Mouse (Mus musculus) cerebellum, adult 8-10 months (tissue): ENCODE results near the gene Olfr765.
"Not testable (repeated sequence)": the region's sequence is repeated elsewhere in the genome, so short reads cannot be mapped to it uniquely, and the experiment has no call there.

ENCODE experiments used
- DNase-seq: peaks from one replicate; pipeline ENCODE4 v3.0.0; 2022

Olfr765 gene

DNA sequence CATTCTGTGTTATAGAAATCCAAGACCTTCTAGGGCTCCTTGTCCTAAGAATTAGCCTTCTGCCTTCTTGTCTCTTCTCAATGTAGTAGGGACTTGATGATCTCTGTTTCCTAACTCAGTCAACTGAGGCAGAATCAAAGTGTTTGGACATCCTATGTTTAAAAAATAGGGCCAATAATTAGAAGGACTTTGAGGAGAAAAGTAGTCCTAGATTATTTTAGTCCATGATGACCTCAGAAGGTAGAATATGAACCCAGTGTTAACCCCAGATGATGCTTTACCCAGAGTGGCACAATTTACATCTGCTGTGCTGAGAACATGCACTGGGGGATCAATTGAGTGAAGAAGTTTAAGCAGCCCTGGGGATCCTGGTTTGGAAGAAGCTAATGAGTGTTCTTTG, at the start of gene Olfr765:
Gene Olfr765, minus strand, starts transcription at position 101 of the 400 bp plus-strand sequence.
- DNase-seq: not testable (repeated sequence)

DNA sequence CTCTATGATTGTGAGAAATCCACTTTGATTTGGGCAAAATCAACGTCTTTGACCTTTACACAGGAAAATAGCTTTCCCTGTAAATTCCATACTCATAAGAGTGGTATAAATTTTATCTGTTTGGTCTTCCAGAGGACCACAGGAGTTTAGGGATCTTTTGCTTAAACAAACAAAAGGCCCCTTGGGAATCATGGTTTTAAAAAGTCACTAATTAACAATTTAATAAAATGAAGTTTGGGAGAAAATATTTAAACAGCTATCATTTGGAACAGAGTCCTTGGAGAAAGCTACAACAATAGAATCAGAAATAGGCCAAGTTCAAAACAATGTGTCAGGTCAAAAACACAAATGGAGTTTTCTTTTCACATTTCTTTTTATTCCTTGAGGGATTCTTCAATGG, 49.5 kb upstream of the Olfr765 start, which contains the start of gene Olfr768:
Gene Olfr768, minus strand, starts transcription at position 101 of the 400 bp plus-strand sequence.
- DNase-seq: no peak

DNA sequence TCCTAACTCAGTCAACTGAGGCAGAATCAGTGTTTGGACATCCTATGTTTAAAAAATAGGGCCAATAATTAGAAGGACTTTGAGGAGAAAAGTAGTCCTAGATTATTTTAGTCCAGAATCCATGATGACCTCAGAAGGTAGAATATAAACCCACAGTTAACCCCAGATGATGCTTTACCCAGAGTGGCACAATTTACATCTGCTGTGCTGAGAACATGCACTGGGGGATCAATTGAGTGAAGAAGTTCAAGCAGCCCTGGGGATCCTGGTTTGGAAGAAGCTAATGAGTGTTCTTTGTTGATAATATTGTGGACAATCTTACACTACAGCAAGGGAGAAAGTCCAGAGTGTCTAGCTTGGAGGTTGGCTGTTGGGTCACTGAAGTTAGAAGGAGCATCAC, 33.0 kb upstream of the Olfr765 start, which contains the start of gene Olfr767:
Gene Olfr767, minus strand, starts transcription at position 101 of the 400 bp plus-strand sequence.
- not testable (repeated sequence) for DNase-seq

DNA sequence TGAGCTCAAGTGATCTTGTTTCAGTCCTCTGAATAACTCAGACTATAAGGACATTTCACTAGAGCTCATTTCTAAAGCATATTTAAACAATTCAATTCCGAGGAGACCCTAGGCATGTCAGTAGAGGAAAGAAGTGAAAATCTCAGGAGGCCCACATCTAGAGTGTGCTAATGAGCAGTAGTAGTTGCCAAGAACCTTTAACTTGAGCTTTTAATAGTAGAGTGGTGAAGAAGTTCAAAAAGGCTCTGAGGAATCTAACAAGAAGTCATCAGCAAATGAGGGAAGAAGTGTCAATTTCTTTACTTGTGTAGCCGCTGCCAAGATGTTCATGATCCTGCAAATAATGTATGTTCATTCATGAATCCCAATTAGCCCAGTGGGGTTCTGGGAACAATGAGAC, 19.1 kb upstream of the Olfr765 start, which contains the start of gene Olfr766-ps1:
Gene Olfr766-ps1, minus strand, starts transcription at position 101 of the 400 bp plus-strand sequence.
- DNase-seq: no peak

DNA sequence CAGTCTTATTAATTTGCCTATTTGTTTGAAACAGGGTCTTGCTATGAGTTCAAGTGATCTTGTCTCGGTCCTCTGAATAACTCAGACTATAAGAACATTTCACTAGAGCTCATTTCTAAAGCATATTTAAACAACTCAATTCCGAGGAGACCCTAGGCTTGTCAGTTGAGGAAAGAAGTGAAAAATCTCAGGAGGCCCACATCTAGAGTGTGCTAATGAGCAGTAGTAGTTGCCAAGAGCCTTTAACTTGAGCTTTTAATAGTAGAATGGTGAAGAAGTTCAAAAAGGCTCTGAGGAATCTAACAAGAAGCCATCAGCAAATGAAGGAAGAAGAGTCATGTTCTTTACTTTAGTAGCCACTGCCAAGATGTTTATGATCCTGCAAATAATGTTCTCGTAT, 10.0 kb downstream of the Olfr765 start, which contains the start of gene Olfr764-ps1:
Gene Olfr764-ps1, minus strand, starts transcription at position 101 of the 400 bp plus-strand sequence.
- no peak for DNase-seq

DNA sequence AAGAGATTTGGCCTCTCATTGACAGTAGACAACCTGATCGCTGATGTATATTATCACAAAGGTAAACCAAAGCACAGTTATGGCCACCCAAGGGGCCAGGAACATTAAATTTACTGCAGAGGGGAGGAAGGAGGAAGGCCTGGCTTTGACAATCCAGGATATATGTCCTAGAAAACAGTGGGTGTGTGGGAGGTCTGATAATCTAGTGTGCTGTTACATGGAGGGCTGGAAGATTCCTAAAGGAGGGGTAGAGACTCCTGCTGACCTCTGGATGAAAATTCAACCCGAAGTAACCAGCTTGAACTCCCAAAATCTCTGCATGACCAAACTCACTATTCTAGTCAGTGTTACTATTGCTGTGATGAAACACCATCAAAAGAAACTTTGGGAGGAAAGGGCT, 21.5 kb downstream of the Olfr765 start:
- DNase-seq: no peak

DNA sequence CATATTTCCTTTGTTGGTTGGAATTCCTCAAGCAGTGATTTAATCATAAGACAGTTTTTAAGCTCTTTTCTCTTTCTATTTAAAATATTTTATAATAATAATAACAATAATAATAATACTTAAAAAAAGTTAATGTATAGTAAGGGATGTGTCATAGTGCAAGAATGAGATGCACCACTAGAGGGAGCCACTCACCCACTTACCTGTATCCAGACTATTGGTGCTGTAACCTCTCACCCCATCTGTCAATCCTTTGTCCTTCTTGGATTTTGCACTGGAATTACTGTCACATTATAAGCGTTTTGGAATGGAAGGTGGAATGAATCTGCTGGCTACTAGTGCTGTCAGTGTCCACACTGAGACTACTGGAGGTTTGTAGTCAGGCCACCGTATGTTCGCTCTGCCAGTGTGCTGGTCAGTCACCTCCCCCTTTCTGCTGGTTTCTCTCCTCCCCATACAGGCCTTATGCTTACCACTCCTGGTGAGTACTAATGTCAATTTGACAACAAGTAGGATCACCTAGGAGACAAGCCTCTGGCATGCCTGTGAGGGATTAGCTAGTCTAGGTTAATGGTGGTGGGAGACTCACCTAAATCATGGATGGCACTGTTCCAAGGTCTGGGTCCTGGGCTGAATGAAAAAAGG, 23.7 kb downstream of the Olfr765 start:
- DNase-seq: peak; percentile 9

DNA sequence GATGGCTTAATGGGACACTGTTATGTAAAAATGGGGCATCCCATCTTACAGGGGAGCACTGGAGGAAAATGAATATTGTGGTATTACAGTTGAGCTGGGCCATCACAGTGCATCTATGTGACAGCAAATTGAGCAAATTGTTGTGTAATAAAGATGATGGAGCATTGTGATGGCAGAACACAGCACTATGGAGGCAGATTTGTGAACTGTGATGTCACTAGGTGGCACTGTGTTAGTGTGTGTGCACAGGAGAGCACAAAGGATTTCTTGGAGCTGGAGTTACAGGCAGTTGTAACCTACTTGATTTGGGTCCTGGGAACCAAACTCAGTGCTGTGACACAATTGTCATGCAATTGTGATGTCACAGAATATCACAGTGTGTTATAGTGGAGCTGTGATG, 26.5 kb downstream of the Olfr765 start:
- no peak for DNase-seq

DNA sequence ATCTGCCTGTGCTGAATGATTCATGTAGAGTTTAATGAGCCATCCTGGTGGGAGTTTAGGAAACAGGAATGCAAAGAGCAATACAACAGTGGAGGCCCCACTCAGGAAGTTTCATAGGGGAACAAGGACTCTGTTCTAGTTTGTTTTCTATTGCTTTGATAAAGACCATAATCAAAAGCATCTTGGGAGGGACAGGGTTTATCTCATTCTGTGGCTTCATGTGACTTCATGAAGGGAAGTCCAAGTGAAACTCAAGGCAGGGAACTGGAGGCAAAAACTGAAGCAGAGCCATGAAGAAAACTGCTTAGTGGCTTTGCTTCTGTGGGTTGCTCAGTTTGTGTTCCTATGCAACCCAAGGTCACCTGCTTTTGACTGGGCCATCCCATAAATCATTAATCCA, 35.3 kb downstream of the Olfr765 start:
- no peak for DNase-seq

DNA sequence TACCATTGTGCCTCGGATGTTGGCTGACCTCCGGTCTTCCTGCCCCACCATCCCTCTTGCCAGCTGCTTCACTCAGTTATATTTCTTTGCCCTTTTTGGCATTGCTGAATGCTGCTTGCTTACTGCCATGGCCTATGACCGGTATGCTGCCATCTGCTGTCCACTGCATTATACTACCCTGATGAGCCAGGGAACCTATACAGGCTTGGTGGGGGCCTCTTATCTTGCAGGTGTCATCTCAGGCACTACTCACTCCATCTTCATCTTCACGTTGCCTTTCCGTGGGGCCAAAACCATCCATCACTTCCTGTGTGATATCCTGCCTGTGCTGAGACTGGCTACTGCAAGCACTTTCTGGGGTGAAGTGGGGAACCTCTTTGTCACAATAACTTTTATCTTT, 38.3 kb downstream of the Olfr765 start:
- DNase-seq: not testable (repeated sequence)

DNA sequence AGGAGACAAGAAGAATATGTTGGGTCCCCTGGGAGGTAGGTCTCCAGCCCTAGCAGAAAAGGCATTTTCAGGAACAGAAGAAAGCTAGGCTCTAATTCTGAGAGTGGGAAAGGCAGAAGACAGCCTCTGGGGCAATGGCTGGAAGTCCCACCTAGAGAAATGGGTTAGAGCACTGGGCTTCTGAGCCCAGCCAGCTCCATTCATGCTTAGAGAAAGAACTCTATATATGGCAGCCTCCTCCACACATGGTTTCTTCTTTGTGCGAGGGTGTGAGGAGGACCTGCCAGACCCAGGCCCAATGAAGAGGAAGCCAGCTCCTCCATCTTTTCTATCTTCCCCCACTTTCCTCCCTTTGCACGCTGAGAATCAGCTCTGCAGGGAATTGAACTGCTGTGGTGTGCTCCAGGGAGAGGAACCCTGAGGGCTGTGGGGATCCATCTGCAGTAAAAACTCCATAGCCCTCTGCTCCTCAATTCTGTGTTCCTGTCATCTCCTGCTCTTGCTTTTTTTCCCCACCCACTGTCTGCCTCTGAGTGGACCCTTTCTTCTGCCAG, 39.4 kb downstream of the Olfr765 start, which contains the start of gene Olfr763:
Gene Olfr763, plus strand, starts transcription at position 504 of the 554 bp plus-strand sequence.
- no peak for DNase-seq

DNA sequence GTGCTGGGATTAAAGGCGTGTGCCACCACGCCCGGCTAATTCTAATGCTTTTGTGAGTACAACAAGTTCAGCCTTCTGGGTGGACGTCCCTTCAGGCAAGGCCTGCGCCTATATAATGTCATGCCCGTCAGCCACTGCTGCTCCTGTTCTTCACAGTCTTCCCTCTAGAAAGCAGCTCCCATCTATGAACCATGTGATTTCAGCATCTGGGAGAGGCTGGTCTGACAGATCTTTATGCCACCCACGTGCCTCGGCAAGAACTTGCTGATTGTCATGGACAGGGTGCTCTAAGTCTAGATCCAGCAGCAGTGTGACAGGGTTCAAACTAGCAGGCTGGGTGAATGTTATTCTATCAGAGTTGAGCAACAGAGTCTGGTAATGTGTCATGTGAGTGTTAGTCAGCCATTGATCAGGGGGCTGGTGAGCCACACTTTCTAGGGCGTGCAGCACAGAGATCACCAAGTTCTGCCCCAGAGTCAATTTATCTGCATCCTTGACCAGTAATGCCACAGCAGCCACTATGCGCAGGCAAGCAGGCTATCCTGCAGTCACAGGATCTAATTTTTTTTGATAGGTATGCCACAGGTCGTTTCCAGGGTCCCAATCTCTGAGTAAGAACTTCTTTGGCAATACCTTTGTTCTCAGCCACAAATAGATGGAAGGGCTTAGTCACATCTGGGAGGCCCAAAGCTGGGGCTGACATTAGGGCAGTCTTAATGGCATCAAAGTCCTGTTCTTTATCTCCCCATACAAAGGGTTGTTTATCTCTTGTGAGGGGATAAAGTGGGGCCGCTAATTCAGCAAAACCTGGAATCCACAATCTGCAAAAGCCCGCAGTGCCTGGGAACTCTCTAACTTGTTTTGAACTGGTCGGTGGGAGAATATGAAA, 45.5 kb downstream of the Olfr765 start:
- no peak for DNase-seq

DNA sequence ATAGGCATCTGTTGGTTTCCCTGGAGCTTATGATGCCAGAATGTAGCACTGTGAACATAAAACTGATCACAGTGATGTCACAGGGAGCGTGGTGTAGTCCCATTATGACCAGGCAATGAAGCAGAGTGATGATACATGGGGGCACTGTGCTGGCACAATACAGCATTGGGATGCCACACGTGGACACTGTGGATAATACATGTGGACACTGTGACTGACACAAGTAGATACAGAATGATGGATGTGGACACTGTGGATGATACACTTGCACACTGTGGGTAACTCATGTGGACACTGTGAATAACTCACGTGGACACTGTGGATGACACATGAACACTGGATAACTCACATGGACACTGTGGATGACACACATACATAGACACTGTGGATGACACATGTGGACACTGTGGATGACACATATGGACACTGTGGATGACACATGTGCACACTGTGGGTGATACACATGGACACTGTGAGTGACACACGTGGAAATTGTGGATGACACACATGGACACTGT, 53.2 kb downstream of the Olfr765 start:
- no peak for DNase-seq

DNA sequence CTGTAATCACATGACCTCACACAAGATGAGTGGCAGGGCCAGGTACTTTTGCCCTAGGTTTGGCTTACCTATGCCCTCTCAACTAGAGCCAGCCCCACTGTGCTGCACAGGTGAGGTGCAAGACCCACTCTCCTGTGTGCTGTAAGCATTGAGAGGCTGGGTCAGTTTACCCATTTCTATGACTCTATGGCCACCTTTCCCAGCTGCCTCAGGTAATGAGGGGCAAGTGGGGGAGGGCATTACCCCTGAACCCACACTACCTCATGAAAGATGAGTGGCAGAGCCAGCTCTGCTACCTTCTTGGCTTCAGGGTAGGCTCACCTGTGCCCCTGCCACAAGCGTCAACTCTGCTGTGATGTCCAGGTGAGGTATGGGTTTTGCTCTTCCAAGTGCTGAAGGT, 54.0 kb downstream of the Olfr765 start:
- DNase-seq: no peak
